ENCODE assay signal across 8 mouse cellular contexts in the genomic region with DNA sequence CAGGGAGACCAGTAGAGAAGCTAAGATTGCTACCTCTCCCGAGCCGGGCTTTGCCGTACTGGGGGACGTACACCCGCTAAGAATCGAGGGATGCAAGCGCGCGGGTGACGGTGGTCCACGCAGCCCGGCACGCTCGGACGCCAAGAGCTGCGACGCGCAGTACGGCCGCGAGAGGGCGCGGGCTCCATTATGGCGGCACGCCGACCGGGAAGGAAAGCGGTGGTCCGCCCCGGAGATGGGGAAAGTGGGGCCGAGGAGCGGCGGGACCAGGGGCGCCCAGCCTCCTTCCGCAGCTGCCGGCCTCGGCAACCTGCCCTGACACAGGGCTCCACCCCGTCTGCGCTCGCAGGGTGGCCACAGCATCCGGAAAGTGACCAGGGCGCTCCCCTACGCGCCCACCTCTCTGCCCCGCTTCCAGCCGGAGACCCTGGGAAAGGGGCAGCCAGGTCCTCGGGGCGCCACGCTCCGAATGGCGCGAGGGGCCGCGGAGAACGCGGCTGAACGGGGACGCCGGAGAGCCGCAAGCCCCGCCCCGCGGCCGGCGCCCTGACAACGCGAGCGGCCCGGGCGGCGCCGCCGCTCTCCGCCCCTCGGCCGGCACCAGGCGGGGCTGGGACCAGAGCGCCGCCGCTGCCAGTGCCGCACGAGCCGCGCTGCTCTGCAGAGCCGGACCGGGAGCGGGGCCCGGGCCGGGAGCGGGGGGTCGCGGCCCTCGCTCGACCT. TPM values are rescaled to one million over a fixed set of nuclear protein-coding genes. Genes with fewer than 3 reads are reported as not detected.
A peak's percentile ranks its signal among the peaks of the same experiment; 100 is the strongest.
DNase-seq lines count a peak whose midpoint lies in the region; ATAC-seq lines count a peak whose summit lies in the region.

A gene (plus strand): TSS at position 257 of the 723 bp plus-strand sequence.

- peaks cover 6% of the 10 kb centered on the region; the same call in 1 of the 2 replicates for H3K4me1 ChIP-seq in intestine, embryonic 14.5 days (replicated peaks; ENCODE audit: control insufficient read depth, insufficient read depth, low read length)

- peaks cover 14% of the 10 kb centered on the region; the same call in 1 of the 2 replicates for H3K36me3 ChIP-seq in intestine, embryonic 14.5 days (ENCODE audit: control insufficient read depth, insufficient read depth, low read length)

- peak within 1 kb of the TSS; percentile 79 for H3K9ac ChIP-seq in intestine, embryonic 14.5 days (ENCODE audit: low read length)

- peak; percentile 85 for ATAC-seq in intestine, embryonic 14.5 days (replicated peaks; ENCODE audit: low FRiP score, low TSS enrichment, low read depth)
- ATAC-seq in megakaryocyte progenitor cell, adult 5-6 weeks (replicated peaks; ENCODE audit: poor library complexity) = peak; percentile 85

- peak; percentile 85 to 93 for DNase-seq in adrenal gland, adult (ENCODE audit: inconsistent age in 2 of 2, low spot score in 1 of 2)
- peak; percentile 96 for DNase-seq in embryo, embryonic 10 days (ENCODE audit: low spot score)
- peak; percentile 87 for DNase-seq in gastrocnemius, postnatal 14 days
- peak; percentile 96 for DNase-seq in intestine, embryonic 14.5 days (ENCODE audit: low spot score)
- peak; percentile 90 to 93 for DNase-seq in left cerebral cortex, postnatal 10 days (ENCODE audit: extremely low spot score in 1 of 2, low spot score in 2 of 2)
- peak; percentile 94 for DNase-seq in right cerebral cortex, postnatal 14 days
- DNase-seq in urinary bladder, postnatal 36 days (ENCODE audit: low spot score in 2 of 2) = peak; percentile 75 to 84

- no peaks in the 10 kb centered on the region for H3K9me3 ChIP-seq in intestine, embryonic 14.5 days (ENCODE audit: control insufficient read depth, low read length)

- peak within 1 kb of the TSS; percentile 90 for H3K27ac ChIP-seq in intestine, embryonic 14.5 days (ENCODE audit: low read depth)

- H3K4me2 ChIP-seq in intestine, embryonic 14.5 days (ENCODE audit: low read length) = peak within 1 kb of the TSS; percentile 86

- intact Hi-C loops in gastrocnemius, postnatal 14 days (cut with DNase I; ENCODE audit: low total_unique reads) = no loop called here
- intact Hi-C loops in left cerebral cortex, postnatal 10 days (cut with DNase I) = no loop called here

- WGBS in intestine, embryonic 14.5 days = 1% methylated on average over 70 of the region's 94 CpGs

- H3K27me3 ChIP-seq in intestine, embryonic 14.5 days (replicated peaks; ENCODE audit: control insufficient read depth, insufficient read depth, low read length) = no peaks in the 10 kb centered on the region

- peak within 1 kb of the TSS; percentile 76 for H3K4me3 ChIP-seq in intestine, embryonic 14.5 days (ENCODE audit: low read depth, low read length)

RNA-seq across cellular contexts. Expression of the gene that starts here (rescaled TPM):
- 1 to 10 TPM; 1.7 to 2.2 TPM for total RNA-seq in gastrocnemius, postnatal 14 days (2021)
- 23.8 and 28.1 TPM in 2 replicates for polyA plus RNA-seq in intestine, embryonic 14.5 days (2014; fragmentation: Nextera tagmentation; extraction: Ambion mirVana)
- total RNA-seq in left cerebral cortex, postnatal 10 days (2021) = 10 to 100 TPM; 77.4 to 82.7 TPM
- 20.5 and 25.2 TPM in 2 replicates for total RNA-seq in megakaryocyte progenitor cell, adult 5-6 weeks (2015)
- 7.8 and 8.5 TPM in 2 replicates for total RNA-seq in megakaryocyte progenitor cell, adult 5-6 weeks (2017)

Comparison
In these comparisons a context has a peak if more than half of its experiments do, and no peak if none do; other contexts are left out.
1. Peak in every context shown above with its lines: DNase-seq, ATAC-seq, H3K4me3 ChIP-seq and H3K27ac ChIP-seq.